Mouse (Mus musculus) B cell, adult 62 days (primary cell): ENCODE data around the gene Anks6. TPM values are rescaled to one million over a fixed set of nuclear protein-coding genes. Genes with fewer than 3 reads are reported as not detected.

Source experiments
- total RNA-seq: library from RNA; stranded (reverse); gene quantifications from 4 replicates; pipeline ENCODE4 v1.2.4, GENCODE M21; 2023

Gene Anks6
- total RNA-seq = not detected in 4 replicates

GRCm38 (mm10) chr4:47056791-47057509 is at the start of gene Anks6:
Gene Anks6 (minus strand): TSS chr4:47057427.

GRCm38 (mm10) chr4:47091493-47092386 is 34.5 kb upstream of the Anks6 start, which contains the start of gene Galnt12:
Gene Galnt12 (plus strand): TSS chr4:47091909.

DNA sequence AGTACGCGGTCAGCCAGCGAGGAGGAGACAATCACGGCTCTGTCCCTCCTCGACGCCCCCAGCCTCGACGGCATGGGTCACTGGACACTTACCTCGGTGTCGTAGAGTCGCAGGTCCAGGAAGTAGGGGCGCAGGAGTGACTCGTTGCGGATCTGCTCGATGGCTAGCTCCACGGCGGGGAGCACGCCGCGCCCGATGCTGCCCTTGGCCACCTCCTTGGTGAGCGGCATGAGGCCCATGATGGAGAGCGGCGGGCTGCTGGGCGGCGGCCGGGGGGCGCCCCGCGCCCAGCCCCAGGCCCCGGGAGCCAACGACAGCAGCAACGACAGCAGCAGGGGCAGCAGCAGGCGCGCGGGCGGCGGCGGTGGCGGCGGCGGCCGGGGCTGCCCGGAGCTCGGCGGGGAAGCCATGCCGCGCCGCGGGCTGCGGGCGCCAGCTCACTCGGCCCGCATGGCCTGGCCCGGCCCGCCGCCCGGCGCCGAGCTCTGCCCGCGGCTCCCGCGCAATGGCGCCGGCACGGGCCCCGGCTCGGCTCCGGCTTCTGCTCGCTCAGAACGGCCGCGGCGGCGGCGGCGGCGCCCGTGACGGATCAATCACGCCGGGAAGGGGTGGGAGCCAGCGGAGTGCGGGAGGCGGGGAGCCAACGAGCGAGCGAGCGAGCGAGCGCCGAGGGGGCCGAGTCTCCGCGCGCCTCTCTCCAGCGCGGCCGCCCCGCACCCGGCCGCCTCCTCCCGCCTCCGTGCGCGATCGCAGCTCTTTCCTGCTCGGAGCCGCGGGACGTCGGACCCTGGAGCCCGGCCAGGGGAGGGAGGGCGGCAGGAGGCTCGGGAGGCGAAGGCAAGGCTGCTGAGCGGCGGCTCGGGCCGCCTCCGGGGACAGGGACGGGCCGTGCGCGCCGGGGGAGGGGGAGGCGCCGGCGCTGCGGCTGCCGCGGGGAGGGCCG is 65.9 kb downstream of the Anks6 start, which contains the start of gene Gabbr2:
TSS of gene Gabbr2 (minus strand) at position 858 of the 943 bp plus-strand sequence.

Other genes with a start within 250 kb of the Anks6 start
- not detected in 4 replicates for gene Gabbr2, start 65.6 kb downstream of the Anks6 start, total RNA-seq
- 8.6 to 9.7 TPM (median 8.9 TPM) in 4 replicates for gene Galnt12, start 34.5 kb upstream of the Anks6 start, total RNA-seq
- 0.55 TPM in 1 of 4 replicates, not detected in the others for gene Col15a1, start 150.7 kb upstream of the Anks6 start, total RNA-seq